Mouse (Mus musculus) midbrain, embryonic 14.5 days (tissue): ENCODE data around the gene Arhgap27. TPM values are rescaled to one million over a fixed set of nuclear protein-coding genes. Genes with fewer than 3 reads are reported as not detected.
A peak's percentile ranks its signal among the peaks of the same experiment; 100 is the strongest.

Experiments used
- ATAC-seq: fragments of 200-750 bp; cut with Nextera tagmentation; 2 replicates; pipeline ENCODE4 v1.8.0; 2017; ENCODE audit warnings: moderate number of reproducible peaks, moderate library complexity; ENCODE audit not compliant: low FRiP score, low TSS enrichment
- DNase-seq: peaks from one replicate; pipeline ENCODE4 v3.0.0-alpha.2; 2015
- H3K27ac ChIP-seq: fragments of 300-500 bp; sonication (generic); replicated peaks from 2 replicates; pipeline ENCODE4 v1.5.1; 2014; ENCODE audit warnings: mild to moderate bottlenecking, low read depth, low read length, moderate library complexity
- H3K27me3 ChIP-seq: fragments of 300-500 bp; sonication (generic); 2 replicates; pipeline ENCODE4 v1.6.1; 2014; ENCODE audit warnings: low read length, control low read depth, mixed read lengths; ENCODE audit not compliant: control insufficient read depth, insufficient read depth
- H3K36me3 ChIP-seq: fragments of 300-500 bp; sonication (generic); 2 replicates; pipeline ENCODE4 v1.6.1; 2014; ENCODE audit warnings: low read length, control low read depth; ENCODE audit not compliant: control insufficient read depth, insufficient read depth
- H3K4me1 ChIP-seq: fragments of 300-500 bp; sonication (generic); 2 replicates; pipeline ENCODE4 v1.6.1; 2014; ENCODE audit warnings: mild to moderate bottlenecking, antibody characterized with exemption, low read length, control low read depth; ENCODE audit not compliant: control insufficient read depth, insufficient read depth
- H3K4me2 ChIP-seq: fragments of 300-500 bp; sonication (generic); 2 replicates; pipeline ENCODE4 v1.6.1; 2014; ENCODE audit warnings: mild to moderate bottlenecking, low read length, moderate library complexity
- H3K4me3 ChIP-seq: fragments of 300-500 bp; sonication (generic); replicated peaks from 2 replicates; pipeline ENCODE4 v1.5.1; 2014; ENCODE audit warnings: low read depth, low read length
- H3K9ac ChIP-seq: fragments of 300-500 bp; sonication (generic); replicated peaks from 2 replicates; pipeline ENCODE4 v1.6.1; 2014; ENCODE audit warnings: mild to moderate bottlenecking, low read length, moderate library complexity
- H3K9me3 ChIP-seq: fragments of 300-500 bp; sonication (generic); 2 replicates; pipeline ENCODE4 v1.6.1; 2016; ENCODE audit warnings: low read length, control low read depth, mixed read lengths; ENCODE audit not compliant: control insufficient read depth
- WGBS: fragments of 180-500 bp; shearing (Covaris S2); extraction: QIAGEN DNeasy Blood & Tissue Kit; methylation state at CpG from one replicate; pipeline ENCODE4 v1.1.7; 2014; 5-methylcytosine and 5-hydroxymethylcytosine counted together
- polyA plus RNA-seq: library from polyadenylated mRNA; unstranded; fragments of >200 nt; fragmentation: Nextera tagmentation; extraction: Ambion mirVana; gene quantifications from 2 replicates; pipeline ENCODE4 v1.2.1, GENCODE M21; 2014

Arhgap27 gene
- polyA plus RNA-seq, 1 experiment from 2014 or later: 4.0 TPM

DNA sequence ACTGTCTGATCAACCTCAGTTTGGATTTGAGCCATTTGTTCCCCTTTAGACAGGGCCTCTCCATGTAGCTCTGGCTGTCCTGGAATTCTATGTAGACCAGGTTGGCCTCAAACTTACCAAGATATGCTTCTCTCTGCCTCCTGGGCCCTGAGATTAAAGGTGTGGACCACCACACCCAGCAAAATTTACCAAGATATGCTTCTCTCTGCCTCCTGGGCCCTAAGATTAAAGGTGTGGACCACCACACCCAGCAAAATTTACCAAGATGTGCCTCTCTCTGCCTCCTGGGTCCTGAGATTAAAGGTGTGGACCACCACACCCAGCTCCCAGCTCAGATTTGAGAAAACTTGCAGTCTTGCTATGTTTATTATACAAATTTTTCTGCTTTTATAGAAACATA, 41.1 kb upstream of the Arhgap27 start:
- Histone ChIP-seq H3K9ac (no peak overlapping the region), H3K4me1 (no peaks in the 10 kb centered on the region), H3K27ac (no peak overlapping the region), H3K27me3 (no peaks in the 10 kb centered on the region), H3K36me3 (peaks cover 4% of the 10 kb centered on the region; the same call in 1 of the 2 replicates), H3K4me2 (no peak overlapping the region), H3K4me3 (no peak overlapping the region), H3K9me3 (no peaks in the 10 kb centered on the region)
- ATAC-seq (no peak), DNase-seq (no peak)

DNA sequence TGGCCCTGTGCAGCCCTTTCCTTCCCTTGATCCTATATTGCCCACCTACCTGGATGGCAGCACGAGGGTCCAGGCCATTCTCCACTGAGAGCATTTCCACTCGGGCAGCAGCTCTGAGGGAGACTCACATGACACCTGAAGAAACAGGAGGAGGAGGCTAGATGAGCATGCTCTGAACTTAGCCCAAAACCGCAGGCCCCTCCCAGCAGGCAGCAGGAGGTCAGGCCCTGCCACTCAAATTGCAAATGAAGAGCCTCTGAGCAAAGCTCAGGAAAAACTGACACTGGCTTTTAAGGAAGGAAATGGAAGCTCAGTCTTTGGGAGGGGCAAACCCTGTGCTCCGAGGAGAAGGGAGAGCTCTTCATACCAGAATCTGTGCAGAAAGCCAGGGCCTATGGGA, 40.3 kb upstream of the Arhgap27 start:
- Histone ChIP-seq H3K9me3 (no peaks in the 10 kb centered on the region), H3K4me3 (no peak overlapping the region), H3K27ac (no peak overlapping the region), H3K9ac (no peak overlapping the region), H3K4me1 (no peaks in the 10 kb centered on the region), H3K27me3 (no peaks in the 10 kb centered on the region), H3K36me3 (peaks cover 4% of the 10 kb centered on the region; the same call in 1 of the 2 replicates), H3K4me2 (no peak overlapping the region)
- WGBS: 64% methylated on average over 4 of the region's 4 CpGs
- DNase-seq (no peak), ATAC-seq (no peak)

DNA sequence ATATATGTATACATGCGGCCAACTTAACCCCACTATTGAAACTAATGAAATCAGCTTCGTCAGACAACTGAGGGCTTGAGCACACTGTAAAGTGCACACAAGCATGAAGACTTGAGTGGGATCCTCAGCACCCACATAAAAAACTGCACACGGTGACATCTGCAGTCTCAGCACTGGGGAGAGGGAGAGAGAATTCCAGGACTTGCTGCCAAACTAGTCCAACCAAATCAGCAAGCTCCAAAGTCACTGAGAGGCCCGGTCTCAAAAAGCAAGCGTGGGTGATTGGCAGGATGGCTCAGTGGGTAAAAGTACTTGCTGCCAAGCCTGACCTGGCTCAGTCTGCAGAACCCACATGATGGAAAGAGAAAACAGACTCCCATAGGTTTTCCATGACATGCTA, 39.2 kb upstream of the Arhgap27 start:
- H3K27ac ChIP-seq: no peak overlapping the region
- peaks cover 4% of the 10 kb centered on the region; the same call in 1 of the 2 replicates for H3K36me3 ChIP-seq
- WGBS: 94% methylated on average over 5 of the region's 5 CpGs
- no peak overlapping the region for H3K9ac ChIP-seq
- no peaks in the 10 kb centered on the region for H3K27me3 ChIP-seq
- DNase-seq (no peak), ATAC-seq (no peak)
- no peak overlapping the region for H3K4me3 ChIP-seq
- no peaks in the 10 kb centered on the region for H3K4me1 ChIP-seq
- H3K9me3 ChIP-seq: no peaks in the 10 kb centered on the region
- no peak overlapping the region for H3K4me2 ChIP-seq

DNA sequence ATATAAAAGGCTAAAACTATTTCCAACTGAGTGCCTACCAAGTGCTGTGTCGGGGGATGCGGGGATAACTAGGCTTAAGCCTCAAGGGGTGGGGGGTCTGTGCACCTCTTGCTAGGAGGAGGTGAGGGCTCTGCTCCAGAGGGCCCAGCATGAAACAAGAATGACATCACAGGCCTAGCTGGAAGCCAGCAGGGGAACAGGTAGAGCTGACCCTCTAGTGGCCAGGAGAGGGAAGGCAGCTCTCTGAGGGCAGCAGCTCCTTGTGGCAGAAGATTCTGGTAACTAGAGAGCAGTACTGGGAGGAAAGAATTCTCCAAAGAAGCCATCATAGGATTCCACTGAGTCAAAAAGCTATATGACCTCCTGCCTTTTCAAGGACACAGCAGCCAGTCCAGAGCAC, 38.7 kb upstream of the Arhgap27 start:
- Histone ChIP-seq H3K4me3 (no peak overlapping the region), H3K9ac (no peak overlapping the region), H3K27me3 (no peaks in the 10 kb centered on the region), H3K9me3 (no peaks in the 10 kb centered on the region), H3K27ac (no peak overlapping the region), H3K36me3 (peaks cover 4% of the 10 kb centered on the region; the same call in 1 of the 2 replicates), H3K4me2 (no peak overlapping the region), H3K4me1 (no peaks in the 10 kb centered on the region)
- DNase-seq (peak; percentile 47), ATAC-seq (no peak)
- WGBS: 55% methylated on average over 2 of the region's 2 CpGs

DNA sequence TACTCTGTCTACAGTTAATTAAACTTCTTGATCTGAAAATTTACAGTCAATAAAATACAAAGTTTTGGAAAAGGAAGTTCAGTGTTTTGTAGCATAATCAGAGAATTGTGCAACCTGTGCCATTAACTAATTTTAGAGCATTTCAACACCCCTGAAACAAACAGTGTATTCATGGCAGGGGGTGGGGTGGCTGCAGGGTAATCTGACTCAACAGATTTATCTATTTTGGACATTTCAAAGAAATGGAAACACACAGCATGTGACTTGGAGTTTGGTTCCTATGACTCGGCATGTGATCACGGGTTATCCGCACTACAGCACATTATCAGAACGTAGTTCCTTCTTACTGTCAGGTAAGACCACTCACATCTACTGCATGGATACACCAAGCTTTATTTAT, 36.5 kb upstream of the Arhgap27 start:
- peaks cover 26% of the 10 kb centered on the region for H3K36me3 ChIP-seq
- H3K9me3 ChIP-seq: no peaks in the 10 kb centered on the region
- no peak overlapping the region for H3K27ac ChIP-seq
- no peak overlapping the region for H3K4me3 ChIP-seq
- no peaks in the 10 kb centered on the region for H3K27me3 ChIP-seq
- no peak overlapping the region for H3K9ac ChIP-seq
- H3K4me1 ChIP-seq: no peaks in the 10 kb centered on the region
- H3K4me2 ChIP-seq: no peak overlapping the region
- 95% methylated on average over 4 of the region's 4 CpGs for WGBS
- ATAC-seq: no peak
- DNase-seq: no peak

DNA sequence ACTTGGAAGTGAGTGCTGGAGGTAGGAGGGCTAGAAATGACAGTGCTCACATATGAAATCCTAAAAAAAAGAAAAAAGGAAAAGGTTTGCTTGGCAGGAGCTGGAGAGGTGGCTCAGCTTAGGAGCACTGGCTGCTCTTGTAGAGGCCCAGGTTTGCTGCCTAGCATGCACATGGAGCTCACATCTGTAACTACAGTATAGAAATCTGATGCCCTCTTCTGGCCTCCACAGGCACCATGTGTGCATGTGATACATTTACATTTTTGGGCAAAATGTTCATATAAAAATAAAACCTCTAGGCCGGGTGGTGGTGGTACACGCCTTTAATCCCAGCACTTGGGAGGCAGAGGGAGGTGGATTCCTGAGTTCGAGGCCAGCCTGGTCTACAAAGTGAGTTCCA, 35.6 kb upstream of the Arhgap27 start:
- Histone ChIP-seq H3K4me2 (no peak overlapping the region), H3K4me1 (no peaks in the 10 kb centered on the region), H3K36me3 (peaks cover 36% of the 10 kb centered on the region), H3K9ac (no peak overlapping the region), H3K4me3 (no peak overlapping the region), H3K27me3 (no peaks in the 10 kb centered on the region), H3K9me3 (no peaks in the 10 kb centered on the region), H3K27ac (no peak overlapping the region)
- ATAC-seq (no peak), DNase-seq (no peak)
- WGBS: 94% methylated on average over 3 of the region's 3 CpGs

DNA sequence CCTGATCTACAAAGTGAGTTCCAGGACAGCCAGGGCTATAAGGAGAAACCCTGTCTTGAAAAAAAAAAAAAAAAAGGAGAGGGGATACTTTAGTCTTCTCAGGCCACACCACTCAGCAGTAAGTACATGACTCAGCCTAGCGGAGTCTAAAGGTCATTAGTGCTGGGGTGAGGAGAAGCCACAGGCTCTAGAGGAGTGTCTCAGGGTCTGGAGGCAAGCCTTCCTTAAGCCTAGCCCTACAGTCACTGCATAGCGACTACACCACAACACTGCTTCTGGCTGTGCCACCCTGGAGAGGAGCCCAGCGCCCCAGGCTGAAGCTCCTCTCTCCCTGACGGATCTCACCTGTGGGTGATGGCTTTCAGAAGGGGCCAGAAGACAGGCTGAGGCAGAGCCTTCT, 33.2 kb upstream of the Arhgap27 start:
- Histone ChIP-seq H3K9ac (no peak overlapping the region), H3K9me3 (no peaks in the 10 kb centered on the region), H3K27ac (no peak overlapping the region), H3K27me3 (no peaks in the 10 kb centered on the region), H3K4me3 (no peak overlapping the region), H3K4me2 (no peak overlapping the region), H3K4me1 (no peaks in the 10 kb centered on the region), H3K36me3 (peaks cover 58% of the 10 kb centered on the region)
- DNase-seq (no peak), ATAC-seq (no peak)
- WGBS: 98% methylated on average over 4 of the region's 4 CpGs

DNA sequence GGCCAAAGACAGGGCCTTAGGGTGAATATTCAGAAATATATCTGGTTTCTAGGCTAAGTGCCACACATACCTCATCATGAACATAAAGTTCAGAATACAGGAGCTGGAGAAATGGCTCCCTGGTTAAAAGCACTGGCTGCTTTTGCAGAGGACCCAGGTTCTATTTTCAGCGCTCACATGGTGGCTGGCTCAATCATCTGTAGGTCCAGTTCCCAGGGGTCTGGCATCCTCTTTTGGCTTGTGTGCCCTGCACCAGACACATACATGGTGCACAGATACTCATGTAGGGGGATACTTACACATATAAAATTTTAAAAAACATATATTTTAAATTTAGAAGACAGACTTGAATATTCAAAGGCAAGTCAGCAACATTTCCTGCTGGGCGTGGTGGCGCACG, 32.7 kb upstream of the Arhgap27 start:
- H3K36me3 ChIP-seq: peaks cover 56% of the 10 kb centered on the region
- no peaks in the 10 kb centered on the region for H3K27me3 ChIP-seq
- no peaks in the 10 kb centered on the region for H3K9me3 ChIP-seq
- no peak overlapping the region for H3K27ac ChIP-seq
- no peak overlapping the region for H3K4me3 ChIP-seq
- ATAC-seq (no peak), DNase-seq (no peak)
- H3K9ac ChIP-seq: no peak overlapping the region
- no peak overlapping the region for H3K4me2 ChIP-seq
- no peaks in the 10 kb centered on the region for H3K4me1 ChIP-seq
- 95% methylated on average over 4 of the region's 4 CpGs for WGBS

DNA sequence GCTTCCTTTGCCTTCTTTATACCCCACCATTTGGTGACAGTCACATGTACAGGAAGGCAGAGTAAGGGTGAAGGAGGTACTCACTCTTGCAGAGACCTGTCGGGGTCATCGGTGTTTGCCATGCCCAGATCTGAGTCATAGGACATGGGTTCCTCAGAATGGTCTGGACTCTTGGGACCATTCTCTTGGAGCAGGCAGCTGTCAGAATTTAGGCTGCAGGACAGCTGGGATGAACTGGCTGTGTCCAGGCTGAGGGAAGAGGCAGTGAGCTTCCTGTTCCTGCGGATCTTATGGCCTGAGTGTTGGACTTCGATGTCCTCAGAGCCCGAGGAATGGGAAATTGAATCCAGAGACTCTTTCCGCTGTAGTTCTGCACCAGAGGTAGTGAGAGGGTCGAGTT, 31.1 kb upstream of the Arhgap27 start:
- ATAC-seq: no peak
- WGBS: 90% methylated on average over 7 of the region's 7 CpGs
- H3K36me3 ChIP-seq: peaks cover 66% of the 10 kb centered on the region

More for the DNA sequence above, 31.1 kb upstream of the Arhgap27 start:
- no peaks in the 10 kb centered on the region for H3K27me3 ChIP-seq
- H3K9ac ChIP-seq: no peak overlapping the region
- H3K27ac ChIP-seq: no peak overlapping the region
- H3K4me1 ChIP-seq: no peaks in the 10 kb centered on the region
- H3K4me2 ChIP-seq: no peak overlapping the region
- DNase-seq: no peak
- H3K9me3 ChIP-seq: no peaks in the 10 kb centered on the region
- H3K4me3 ChIP-seq: no peak overlapping the region
